Mouse (Mus musculus): ENCODE measurements around the gene Slc25a13.
"Not testable (repeated sequence)": the region's sequence is repeated elsewhere in the genome, so short reads cannot be mapped to it uniquely, and the experiment has no call there.

Gene Slc25a13

GRCm38 (mm10) chr6:6202451-6202850 is 14.5 kb downstream of the Slc25a13 start:
- DNase-seq: no peak

- no peak for DNase-seq
These were observed 15.0 kb downstream of the Slc25a13 start for GRCm38 (mm10) chr6:6201977-6202376.

GRCm38 (mm10) chr6:6199138-6199870 is 17.7 kb downstream of the Slc25a13 start:
- no peak for DNase-seq

- not testable (repeated sequence) for DNase-seq
These were observed 18.9 kb downstream of the Slc25a13 start for GRCm38 (mm10) chr6:6198056-6198455.

GRCm38 (mm10) chr6:6197339-6197738 is 19.6 kb downstream of the Slc25a13 start:
- no peak for DNase-seq

- DNase-seq: no peak
These were observed 20.4 kb downstream of the Slc25a13 start for GRCm38 (mm10) chr6:6196527-6196926.

GRCm38 (mm10) chr6:6194831-6195230 is 22.1 kb downstream of the Slc25a13 start:
- DNase-seq: no peak

- no peak for DNase-seq
These were observed 23.1 kb downstream of the Slc25a13 start for GRCm38 (mm10) chr6:6193906-6194305.

GRCm38 (mm10) chr6:6192413-6192812 is 24.6 kb downstream of the Slc25a13 start:
- DNase-seq: no peak

GRCm38 (mm10) chr6:6191596-6192337 is 25.2 kb downstream of the Slc25a13 start:
- DNase-seq: peak in 1 of 2 experiments; percentile 22

GRCm38 (mm10) chr6:6188970-6189369 is 28.0 kb downstream of the Slc25a13 start:
- DNase-seq: no peak

GRCm38 (mm10) chr6:6186468-6186867 is 30.5 kb downstream of the Slc25a13 start:
- DNase-seq: no peak

- no peak for DNase-seq
These were observed 31.3 kb downstream of the Slc25a13 start for GRCm38 (mm10) chr6:6185735-6186068.

GRCm38 (mm10) chr6:6184921-6185734 is 31.8 kb downstream of the Slc25a13 start:
- no peak for DNase-seq

- no peak for DNase-seq
These were observed 33.4 kb downstream of the Slc25a13 start for GRCm38 (mm10) chr6:6183601-6184000.

- DNase-seq: no peak
These were observed 34.8 kb downstream of the Slc25a13 start for GRCm38 (mm10) chr6:6182191-6182590.

GRCm38 (mm10) chr6:6178341-6178740 is 38.6 kb downstream of the Slc25a13 start:
- DNase-seq: not testable (repeated sequence)

- DNase-seq: no peak
These were observed 41.5 kb downstream of the Slc25a13 start for GRCm38 (mm10) chr6:6175350-6175971.

GRCm38 (mm10) chr6:6173935-6174561 is 42.9 kb downstream of the Slc25a13 start:
- no peak for DNase-seq

- no peak for DNase-seq
These were observed 43.6 kb downstream of the Slc25a13 start for GRCm38 (mm10) chr6:6173166-6173934.

GRCm38 (mm10) chr6:6168566-6169134 is 48.3 kb downstream of the Slc25a13 start:
- no peak for DNase-seq

Data from cerebellum, postnatal 25 days (tissue).